Mouse (Mus musculus) E14TG2a.4 (cell line): Measurements from ENCODE around the gene Adnp.

ENCODE experiments used
- CTCF ChIP-seq: conservative IDR thresholded peaks from 2 replicates; pipeline ENCODE4 v1.5.1; 2014; ENCODE audit warnings: low read length
- NANOG ChIP-seq: IDR thresholded peaks from 2 replicates; pipeline ENCODE4 v1.6.1; 2014; ENCODE audit warnings: borderline replicate concordance, low read length, mixed read lengths

- 0 out of 2 replicates have a peak, but pooled peaks have one; percentile 7 for TF ChIP-seq CTCF
- no peak for TF ChIP-seq NANOG
Measured at GRCm38 (mm10) chr2:168204476-168204999, 2.4 kb downstream of the Adnp start.
